ENCODE assay signal across 8 mouse cellular contexts in genomic region chr8:103230741-103231475, GRCm38 (mm10).
DNase-seq lines count a peak whose midpoint lies in the region; ATAC-seq and TF ChIP-seq lines count a peak whose summit lies in the region.
"Had no signal": no experiment of that assay in that cellular context is flagged by ENCODE, and none has a peak within 500 bp of the region (broad histone marks: within the 10 kb centered on the region; RNA-seq: fewer than 3 reads in every experiment).

No protein-coding gene starts in this region.

- DNase-seq in lung, postnatal 10 days = peak; percentile 16
- DNase-seq in lung, postnatal 4 days = no peak
- peak; percentile 19 for DNase-seq in forebrain, postnatal 0 days
- peak; percentile 2 for DNase-seq in kidney, adult 11 months
- DNase-seq in thymus, adult 18-20 months = no peak

- H3K4me1 ChIP-seq in forebrain, postnatal 0 days (ENCODE audit: insufficient read depth) = peaks cover 2% of the 10 kb centered on the region; the same call in 1 of the 2 replicates
- peaks cover 10% of the 10 kb centered on the region; the same call in 1 of the 2 replicates for H3K4me1 ChIP-seq in stomach, embryonic 15.5 days
- H3K4me1 ChIP-seq: midbrain, embryonic 12.5 days had no signal

- H3K4me3 ChIP-seq in forebrain, postnatal 0 days (ENCODE audit: low read depth, low read length) = no peak overlapping the region
- no peak overlapping the region for H3K4me3 ChIP-seq in stomach, embryonic 15.5 days (replicated peaks)
- H3K4me3 ChIP-seq: midbrain, embryonic 12.5 days had no signal

- H3K27ac ChIP-seq in forebrain, postnatal 0 days (ENCODE audit: low read depth, low read length) = no peak overlapping the region; the same call in 1 of the 2 replicates
- H3K27ac ChIP-seq in stomach, embryonic 15.5 days = peak overlapping the region; percentile 81
- H3K27ac ChIP-seq: midbrain, embryonic 12.5 days had no signal

- no peaks in the 10 kb centered on the region for H3K27me3 ChIP-seq in forebrain, postnatal 0 days (ENCODE audit: insufficient read depth, low read length)
- no peaks in the 10 kb centered on the region for H3K27me3 ChIP-seq in stomach, embryonic 15.5 days (replicated peaks)
- H3K27me3 ChIP-seq: midbrain, embryonic 12.5 days had no signal

- peak; percentile 25; the same call in 1 of the 2 replicates for ATAC-seq in forebrain, postnatal 0 days
- ATAC-seq in stomach, embryonic 15.5 days (ENCODE audit: insufficient read depth, low FRiP score, low read depth) = no peak
- no peak for ATAC-seq in megakaryocyte progenitor cell, adult 5-6 weeks (replicated peaks; ENCODE audit: poor library complexity)

- 60% methylated on average over 9 of the region's 9 CpGs for WGBS in forebrain, postnatal 0 days
- 42% methylated on average over 9 of the region's 9 CpGs for WGBS in stomach, embryonic 15.5 days

- no peaks in the 10 kb centered on the region for H3K9me3 ChIP-seq in forebrain, postnatal 0 days (ENCODE audit: low read length)
- no peaks in the 10 kb centered on the region for H3K9me3 ChIP-seq in stomach, embryonic 15.5 days
- H3K9me3 ChIP-seq: midbrain, embryonic 12.5 days had no signal

- H3K9ac ChIP-seq in forebrain, postnatal 0 days = no peak overlapping the region
- no peak overlapping the region for H3K9ac ChIP-seq in stomach, embryonic 15.5 days
- H3K9ac ChIP-seq: midbrain, embryonic 12.5 days had no signal

- H3K36me3 ChIP-seq in forebrain, postnatal 0 days (ENCODE audit: insufficient read depth) = no peaks in the 10 kb centered on the region
- H3K36me3 ChIP-seq in stomach, embryonic 15.5 days = no peaks in the 10 kb centered on the region
- H3K36me3 ChIP-seq: midbrain, embryonic 12.5 days had no signal

- no peak for TF ChIP-seq CTCF in forebrain, postnatal 0 days (IDR thresholded peaks at IDR 0.05; ENCODE audit: low read depth)

- H3K4me2 ChIP-seq in forebrain, postnatal 0 days (ENCODE audit: low read depth) = no peak overlapping the region
- no peak overlapping the region for H3K4me2 ChIP-seq in stomach, embryonic 15.5 days
- H3K4me2 ChIP-seq: midbrain, embryonic 12.5 days had no signal

Comparison
In these comparisons a context has a peak if more than half of its experiments do, and no peak if none do; other contexts are left out.
1. DNase-seq: peak in lung, postnatal 10 days (single experiment), forebrain, postnatal 0 days (single experiment) and kidney, adult 11 months (single experiment); none in lung, postnatal 4 days (0 of 2) and thymus, adult 18-20 months (0 of 2).